8 mouse cellular contexts compared by ENCODE assay signal in the genomic region with DNA sequence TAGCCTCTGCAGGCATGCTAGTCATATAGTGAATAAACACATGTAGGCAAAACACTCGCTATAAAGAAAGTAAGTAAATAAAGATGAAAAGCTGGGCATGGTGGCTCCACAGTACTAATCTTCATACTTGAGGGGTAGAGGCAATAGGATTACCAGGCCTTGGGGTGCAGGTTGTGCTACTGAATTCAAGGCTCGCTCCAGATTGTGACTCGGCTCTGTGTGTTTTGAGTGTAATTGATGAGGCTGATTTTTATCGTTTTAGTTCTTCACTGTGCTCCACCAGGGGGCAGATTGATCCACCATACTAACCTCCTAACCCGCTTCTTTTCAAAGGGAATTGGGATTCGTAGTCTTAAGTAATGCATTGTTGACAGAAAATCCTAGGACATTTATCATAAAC. TPM values are rescaled to one million over a fixed set of nuclear protein-coding genes. Genes with fewer than 3 reads are reported as not detected.
DNase-seq lines count a peak whose midpoint lies in the region; ATAC-seq and TF ChIP-seq lines count a peak whose summit lies in the region.

No protein-coding gene starts in this region.

- peak; percentile 28 for DNase-seq in left cerebral cortex, adult 11 months (ENCODE audit: low spot score)
- DNase-seq in left cerebral cortex, adult 8-10 months (ENCODE audit: low spot score in 2 of 2), result no peak
- DNase-seq in c-Kit-positive CD71-negative TER-119-negative erythroid progenitor cells, embryonic 14.5 days (ENCODE audit: low read depth), result peak; percentile 54
- peak; percentile 78 for DNase-seq in hindbrain, embryonic 14.5 days (ENCODE audit: low spot score)
- peak; percentile 33 to 43 for DNase-seq in left cerebral cortex, postnatal 10 days (ENCODE audit: extremely low spot score in 1 of 2, low spot score in 2 of 2)

- WGBS in forebrain, embryonic 12.5 days, result 12% methylated on average over 6 of the region's 6 CpGs
- 13% methylated on average over 6 of the region's 6 CpGs for WGBS in hindbrain, embryonic 14.5 days
- WGBS in small intestine, adult 2 months, result 3% methylated on average over 6 of the region's 6 CpGs

- no peaks in the 10 kb centered on the region for H3K9me3 ChIP-seq in forebrain, embryonic 12.5 days
- H3K9me3 ChIP-seq in hindbrain, embryonic 14.5 days (ENCODE audit: control insufficient read depth, low read length), result no peaks in the 10 kb centered on the region

- intact Hi-C loops in left cerebral cortex, postnatal 10 days (cut with DNase I), result no loop called here

- H3K4me2 ChIP-seq in forebrain, embryonic 12.5 days, result peak overlapping the region; percentile 69
- peak overlapping the region; percentile 73 for H3K4me2 ChIP-seq in hindbrain, embryonic 14.5 days (replicated peaks)

- H3K36me3 ChIP-seq in forebrain, embryonic 12.5 days (replicated peaks), result peaks cover 8% of the 10 kb centered on the region
- H3K36me3 ChIP-seq in hindbrain, embryonic 14.5 days (replicated peaks; ENCODE audit: control insufficient read depth, insufficient read depth), result 0 out of 2 replicates have a peak, but pooled peaks cover 5% of the 10 kb centered on the region
- H3K36me3 ChIP-seq in small intestine, adult 2 months (ENCODE audit: control insufficient read depth, insufficient read depth, low read length), result 0 out of 2 replicates have a peak, but pooled peaks cover under 1% of the 10 kb centered on the region

- peak overlapping the region; percentile 63 for H3K9ac ChIP-seq in forebrain, embryonic 12.5 days
- peak overlapping the region; percentile 53; the same call in 1 of the 2 replicates for H3K9ac ChIP-seq in hindbrain, embryonic 14.5 days

- H3K27ac ChIP-seq in forebrain, embryonic 12.5 days, result peak overlapping the region; percentile 61
- peak overlapping the region; percentile 29; the same call in 1 of the 2 replicates for H3K27ac ChIP-seq in hindbrain, embryonic 14.5 days
- peak overlapping the region; percentile 74 for H3K27ac ChIP-seq in small intestine, adult 2 months (ENCODE audit: insufficient read depth, low read depth, low read length)

- TF ChIP-seq POLR2A in small intestine, adult 2 months (IDR thresholded peaks at IDR 0.05; ENCODE audit: low read depth, low read length), result no peak

- peak; percentile 13; the same call in 1 of the 2 replicates for TF ChIP-seq CTCF in small intestine, adult 2 months (IDR thresholded peaks at IDR 0.05; ENCODE audit: extremely low read depth, insufficient read length, insufficient replicate concordance, low read depth, low read length)

- no peaks in the 10 kb centered on the region for H3K27me3 ChIP-seq in forebrain, embryonic 12.5 days
- no peaks in the 10 kb centered on the region for H3K27me3 ChIP-seq in hindbrain, embryonic 14.5 days (ENCODE audit: control insufficient read depth, insufficient read depth, low read length)
- no peaks in the 10 kb centered on the region for H3K27me3 ChIP-seq in small intestine, adult 2 months (ENCODE audit: control insufficient read depth, insufficient read depth, low read length)

- peak; percentile 59 for ATAC-seq in forebrain, embryonic 12.5 days (ENCODE audit: low FRiP score)
- ATAC-seq in hindbrain, embryonic 14.5 days (ENCODE audit: low FRiP score), result peak; percentile 59
- peak; percentile 76 for ATAC-seq in megakaryocyte progenitor cell, adult 5-6 weeks (replicated peaks; ENCODE audit: poor library complexity)

- peak overlapping the region; percentile 45 for H3K4me3 ChIP-seq in forebrain, embryonic 12.5 days (replicated peaks)
- H3K4me3 ChIP-seq in hindbrain, embryonic 14.5 days (replicated peaks; ENCODE audit: low read length), result peak overlapping the region; percentile 30
- H3K4me3 ChIP-seq in small intestine, adult 2 months (ENCODE audit: low read depth, low read length), result no peak overlapping the region

- H3K4me1 ChIP-seq in forebrain, embryonic 12.5 days, result peaks cover 18% of the 10 kb centered on the region
- H3K4me1 ChIP-seq in hindbrain, embryonic 14.5 days (replicated peaks; ENCODE audit: control insufficient read depth, insufficient read depth, low read length), result peaks cover 6% of the 10 kb centered on the region; the same call in 1 of the 2 replicates
- H3K4me1 ChIP-seq in small intestine, adult 2 months (ENCODE audit: control insufficient read depth, insufficient read depth, insufficient read length, low read length), result peaks cover 2% of the 10 kb centered on the region; the same call in 1 of the 2 replicates

RNA-seq across cellular contexts. Expression of gene Rab13, which starts 6.6 kb away (rescaled TPM):
- 10 to 100 TPM in 1 of 4 experiments, 1 to 10 TPM in 3; 7.6 to 11.3 (median 8.5) TPM for total RNA-seq in left cerebral cortex, adult 8-10 months (2022)
- 22.6 and 23.3 TPM in 2 replicates for polyA plus RNA-seq in forebrain, embryonic 12.5 days (2016; fragmentation: Nextera tagmentation; extraction: Ambion mirVana)
- 11.9 and 13.3 TPM in 2 replicates for polyA plus RNA-seq in hindbrain, embryonic 14.5 days (2014; fragmentation: Nextera tagmentation; extraction: Ambion mirVana)
- total RNA-seq in left cerebral cortex, postnatal 10 days (2021), result 1 to 10 TPM; 6.5 to 7.0 TPM
- total RNA-seq in megakaryocyte progenitor cell, adult 5-6 weeks (2015), result 0.61 and 1.4 TPM in 2 replicates
- 1.2 and 1.6 TPM in 2 replicates for total RNA-seq in megakaryocyte progenitor cell, adult 5-6 weeks (2017)
- 1.1 and 2.0 TPM in 2 replicates for polyA plus RNA-seq in small intestine, adult 2 months (2012; rRNA removed)

RNA-seq across cellular contexts. Expression of gene Rps27, which starts 6.6 kb away (rescaled TPM):
- 1,000 to 10,000 TPM; 1,002 to 1,118 (median 1,038) TPM for total RNA-seq in left cerebral cortex, adult 8-10 months (2022)
- polyA plus RNA-seq in forebrain, embryonic 12.5 days (2016; fragmentation: Nextera tagmentation; extraction: Ambion mirVana), result 943 and 1,078 TPM in 2 replicates
- 911 and 1,154 TPM in 2 replicates for polyA plus RNA-seq in hindbrain, embryonic 14.5 days (2014; fragmentation: Nextera tagmentation; extraction: Ambion mirVana)
- 100 to 1,000 TPM; 817 to 845 TPM for total RNA-seq in left cerebral cortex, postnatal 10 days (2021)
- total RNA-seq in megakaryocyte progenitor cell, adult 5-6 weeks (2015), result 3,216 and 3,430 TPM in 2 replicates
- 4,924 and 5,654 TPM in 2 replicates for total RNA-seq in megakaryocyte progenitor cell, adult 5-6 weeks (2017)
- 581 and 835 TPM in 2 replicates for polyA plus RNA-seq in small intestine, adult 2 months (2012; rRNA removed)

RNA-seq across cellular contexts. Expression of gene Jtb, which starts 11.3 kb away (rescaled TPM):
- 10 to 100 TPM; 29.4 to 40.3 (median 33.6) TPM for total RNA-seq in left cerebral cortex, adult 8-10 months (2022)
- polyA plus RNA-seq in forebrain, embryonic 12.5 days (2016; fragmentation: Nextera tagmentation; extraction: Ambion mirVana), result 93.8 and 100.0 TPM in 2 replicates
- 102 and 103 TPM in 2 replicates for polyA plus RNA-seq in hindbrain, embryonic 14.5 days (2014; fragmentation: Nextera tagmentation; extraction: Ambion mirVana)
- 10 to 100 TPM; 43.7 to 44.4 TPM for total RNA-seq in left cerebral cortex, postnatal 10 days (2021)
- total RNA-seq in megakaryocyte progenitor cell, adult 5-6 weeks (2015), result 91.6 and 102 TPM in 2 replicates
- total RNA-seq in megakaryocyte progenitor cell, adult 5-6 weeks (2017), result 43.1 and 48.6 TPM in 2 replicates
- 70.7 and 84.2 TPM in 2 replicates for polyA plus RNA-seq in small intestine, adult 2 months (2012; rRNA removed)

RNA-seq across cellular contexts. Expression of gene Creb3l4, which starts 23.2 kb away (rescaled TPM):
- under 1 TPM; 0.25 to 0.72 (median 0.52) TPM for total RNA-seq in left cerebral cortex, adult 8-10 months (2022)
- polyA plus RNA-seq in forebrain, embryonic 12.5 days (2016; fragmentation: Nextera tagmentation; extraction: Ambion mirVana), result 5.3 and 5.5 TPM in 2 replicates
- 1.8 and 1.9 TPM in 2 replicates for polyA plus RNA-seq in hindbrain, embryonic 14.5 days (2014; fragmentation: Nextera tagmentation; extraction: Ambion mirVana)
- under 1 TPM in 1 of 2 experiments, not detected in 1; 0.24 TPM for total RNA-seq in left cerebral cortex, postnatal 10 days (2021)
- total RNA-seq in megakaryocyte progenitor cell, adult 5-6 weeks (2015), result 0.39 TPM in 1 of 2 replicates, not detected in the other
- total RNA-seq in megakaryocyte progenitor cell, adult 5-6 weeks (2017), result not detected in 2 replicates
- 6.6 and 7.0 TPM in 2 replicates for polyA plus RNA-seq in small intestine, adult 2 months (2012; rRNA removed)

RNA-seq across cellular contexts. Expression of gene Slc39a1, which starts 27.9 kb away (rescaled TPM):
- total RNA-seq in left cerebral cortex, adult 8-10 months (2022), result 10 to 100 TPM; 43.0 to 52.8 (median 49.6) TPM
- polyA plus RNA-seq in forebrain, embryonic 12.5 days (2016; fragmentation: Nextera tagmentation; extraction: Ambion mirVana), result 32.8 and 42.8 TPM in 2 replicates
- polyA plus RNA-seq in hindbrain, embryonic 14.5 days (2014; fragmentation: Nextera tagmentation; extraction: Ambion mirVana), result 42.9 and 48.0 TPM in 2 replicates
- total RNA-seq in left cerebral cortex, postnatal 10 days (2021), result 10 to 100 TPM; 47.7 to 49.0 TPM
- total RNA-seq in megakaryocyte progenitor cell, adult 5-6 weeks (2015), result 15.6 and 19.5 TPM in 2 replicates
- 31.4 and 41.2 TPM in 2 replicates for total RNA-seq in megakaryocyte progenitor cell, adult 5-6 weeks (2017)
- 46.2 and 72.7 TPM in 2 replicates for polyA plus RNA-seq in small intestine, adult 2 months (2012; rRNA removed)

Comparison
In these comparisons a context has a peak if more than half of its experiments do, and no peak if none do; other contexts are left out.
1. DNase-seq: peak in left cerebral cortex, adult 11 months (single experiment), c-Kit-positive CD71-negative TER-119-negative erythroid progenitor cells, embryonic 14.5 days (single experiment), hindbrain, embryonic 14.5 days (single experiment) and left cerebral cortex, postnatal 10 days (2 of 2); none in left cerebral cortex, adult 8-10 months (0 of 2).
2. Peak in every context shown above with its lines, with median percentiles within 50 percentile points of each other: ATAC-seq and H3K27ac ChIP-seq.